Mouse (Mus musculus) brain, embryonic 14.5 days (tissue): Measurements from ENCODE around the gene Pcdh15.
A peak's percentile ranks its signal among the peaks of the same experiment; 100 is the strongest.

Source experiments
- CTCF ChIP-seq: fragments of 200-500 bp; IDR thresholded peaks from 2 replicates; pipeline ENCODE4 v1.5.1; 2012; ENCODE audit warnings: inconsistent platforms, mild to moderate bottlenecking, moderate library complexity, borderline replicate concordance; ENCODE audit not compliant: insufficient read depth, insufficient read length; ENCODE audit errors: extremely low read depth
- POLR2A ChIP-seq: fragments of 200-500 bp; IDR thresholded peaks from 2 replicates; pipeline ENCODE4 v1.6.1; 2012; ENCODE audit warnings: mild to moderate bottlenecking, inconsistent platforms, borderline replicate concordance; ENCODE audit not compliant: poor library complexity, insufficient read depth, insufficient read length, severe bottlenecking; ENCODE audit errors: extremely low read depth

GRCm38 (mm10) chr10:74203650-74204049, 1104.5 kb downstream of the Pcdh15 start:
- TF ChIP-seq CTCF (peak; percentile 55), POLR2A (no peak)
